In the genomic region with DNA sequence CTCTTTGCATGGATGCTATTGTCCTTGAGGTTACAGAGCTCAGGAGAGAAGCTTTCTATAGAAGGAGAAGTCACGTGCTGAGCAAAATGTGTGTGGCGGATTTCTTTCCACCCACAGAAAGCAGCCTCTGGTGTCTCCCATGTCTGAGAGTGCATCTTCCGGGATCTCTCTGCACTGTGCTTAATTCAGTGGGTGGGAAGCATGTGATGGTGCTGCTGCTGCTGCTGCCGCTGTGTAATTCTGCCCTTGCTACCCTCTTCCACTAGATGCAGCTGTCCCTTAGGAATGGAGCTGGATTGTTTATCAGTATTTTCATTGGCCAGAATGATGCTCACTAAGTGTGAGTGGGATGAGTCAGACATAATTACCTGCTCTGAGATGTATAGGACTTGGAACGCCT, we compare ENCODE assay signal across 10 mouse cellular contexts.
DNase-seq lines count a peak whose midpoint lies in the region; ATAC-seq and TF ChIP-seq lines count a peak whose summit lies in the region.
"Had no signal": no experiment of that assay in that cellular context is flagged by ENCODE, and none has a peak within 500 bp of the region (broad histone marks: within the 10 kb centered on the region; RNA-seq: fewer than 3 reads in every experiment).

No protein-coding gene starts in this region.

- in situ Hi-C loops in Patski (cut with MboI; ENCODE audit: low pct_unique_long_range_greater_than_20kb) = loop anchor here (5.0 to 10.0 kb wide), 2 partner anchors 412 to 690 kb away; no protein-coding TSS in a partner anchor

- H3K27me3 ChIP-seq in Patski = no peaks in the 10 kb centered on the region
- H3K27me3 ChIP-seq in forebrain, embryonic 16.5 days (replicated peaks; ENCODE audit: control insufficient read depth, insufficient read depth, low read length) = no peaks in the 10 kb centered on the region
- no peaks in the 10 kb centered on the region for H3K27me3 ChIP-seq in heart, embryonic 11.5 days (ENCODE audit: control insufficient read depth, insufficient read depth, low read length)
- H3K27me3 ChIP-seq: heart, embryonic 13.5 days had no signal

- no peak overlapping the region for H3K4me3 ChIP-seq in layer of hippocampus, adult 2 months
- H3K4me3 ChIP-seq in forebrain, embryonic 16.5 days (replicated peaks; ENCODE audit: low read length) = no peak overlapping the region
- H3K4me3 ChIP-seq in heart, embryonic 11.5 days (ENCODE audit: low read depth, low read length) = no peak overlapping the region
- H3K4me3 ChIP-seq: erythroblast, embryonic 14.5 days; heart, embryonic 13.5 days had no signal

- no peak overlapping the region for H3K27ac ChIP-seq in layer of hippocampus, adult 2 months
- no peak overlapping the region for H3K27ac ChIP-seq in forebrain, embryonic 16.5 days (ENCODE audit: low read length)
- no peak overlapping the region for H3K27ac ChIP-seq in heart, embryonic 11.5 days (ENCODE audit: low read depth, low read length)
- H3K27ac ChIP-seq: heart, embryonic 13.5 days had no signal

- H3K9me3 ChIP-seq in forebrain, embryonic 16.5 days (ENCODE audit: control insufficient read depth, low read length) = no peaks in the 10 kb centered on the region
- H3K9me3 ChIP-seq in heart, embryonic 11.5 days (replicated peaks; ENCODE audit: control insufficient read depth, low read length) = no peaks in the 10 kb centered on the region
- H3K9me3 ChIP-seq: heart, embryonic 13.5 days had no signal

- WGBS in forebrain, embryonic 16.5 days = 63% methylated on average over 5 of the region's 5 CpGs
- 59% methylated on average over 5 of the region's 5 CpGs for WGBS in heart, embryonic 11.5 days (ENCODE audit: insufficient replicate concordance)

- 0 out of 2 replicates have a peak, but pooled peaks have one; percentile 6 for TF ChIP-seq CTCF in layer of hippocampus, adult 2 months (conservative IDR thresholded peaks at IDR 0.05)
- peak; percentile 77 for TF ChIP-seq CTCF in Patski (IDR thresholded peaks at IDR 0.05)

- no peak overlapping the region for H3K9ac ChIP-seq in forebrain, embryonic 16.5 days (replicated peaks; ENCODE audit: low read depth, low read length)
- no peak overlapping the region for H3K9ac ChIP-seq in heart, embryonic 11.5 days (ENCODE audit: low read depth, low read length)
- H3K9ac ChIP-seq: heart, embryonic 13.5 days had no signal

- CTCF ChIA-PET in Patski (lab: Charles Lee) = interaction anchor here (0.8 kb wide), 1 partner anchor 414 kb away, joined by 4 read pairs; no protein-coding TSS in a partner anchor

- DNase-seq in layer of hippocampus, adult 2 months (ENCODE audit: low spot score in 2 of 2) = peak in 1 of 2 experiments; percentile 1
- DNase-seq in layer of hippocampus, postnatal 25 days (ENCODE audit: extremely low spot score in 1 of 2, low spot score in 1 of 2) = no peak
- no peak for DNase-seq in Patski (ENCODE audit: low read depth, low spot score)
- DNase-seq in retina, embryonic 14.5 days (ENCODE audit: low spot score) = peak; percentile 6
- DNase-seq in ovary, postnatal 14 days (ENCODE audit: low spot score) = no peak
- DNase-seq: thymus, postnatal 36 days had no signal

- POLR2A ChIA-PET in Patski (lab: Charles Lee) = no interaction called here

- H3K36me3 ChIP-seq in forebrain, embryonic 16.5 days (ENCODE audit: control insufficient read depth, insufficient read depth) = no peaks in the 10 kb centered on the region
- no peaks in the 10 kb centered on the region for H3K36me3 ChIP-seq in heart, embryonic 11.5 days (ENCODE audit: control insufficient read depth, insufficient read depth, low read length)
- H3K36me3 ChIP-seq: heart, embryonic 13.5 days had no signal

- no peak overlapping the region for H3K4me2 ChIP-seq in forebrain, embryonic 16.5 days (ENCODE audit: low read length)
- H3K4me2 ChIP-seq in heart, embryonic 11.5 days = no peak overlapping the region
- H3K4me2 ChIP-seq: heart, embryonic 13.5 days had no signal

- ATAC-seq in Patski = peak; percentile 72
- peak; percentile 69 for ATAC-seq in forebrain, embryonic 16.5 days
- no peak for ATAC-seq in heart, embryonic 11.5 days (replicated peaks; ENCODE audit: insufficient number of reproducible peaks, low FRiP score, low TSS enrichment)

- H3K4me1 ChIP-seq in forebrain, embryonic 16.5 days (replicated peaks; ENCODE audit: control insufficient read depth, insufficient read depth, low read length) = no peaks in the 10 kb centered on the region
- H3K4me1 ChIP-seq in heart, embryonic 11.5 days (ENCODE audit: control insufficient read depth, insufficient read depth, low read length) = no peaks in the 10 kb centered on the region
- H3K4me1 ChIP-seq: heart, embryonic 13.5 days had no signal
